12 mouse cellular contexts compared by ENCODE assay signal in genomic region chr13:44580156-44580736, GRCm38 (mm10).
DNase-seq lines count a peak whose midpoint lies in the region; ATAC-seq lines count a peak whose summit lies in the region.
"Had no signal": no experiment of that assay in that cellular context is flagged by ENCODE, and none has a peak within 500 bp of the region (broad histone marks: within the 10 kb centered on the region; RNA-seq: fewer than 3 reads in every experiment).

No protein-coding gene starts in this region.

- H3K4me2 ChIP-seq in heart, embryonic 16.5 days (ENCODE audit: low read depth, low read length): peak overlapping the region; percentile 44
- H3K4me2 ChIP-seq in embryonic facial prominence, embryonic 14.5 days (ENCODE audit: low read depth, low read length): peak overlapping the region; percentile 23
- H3K4me2 ChIP-seq in liver, embryonic 15.5 days: 0 out of 2 replicates have a peak overlapping the region, but pooled peaks have one; percentile 2
- no peak overlapping the region for H3K4me2 ChIP-seq in neural tube, embryonic 15.5 days

- 45% methylated on average over 15 of the region's 15 CpGs for WGBS in heart, embryonic 16.5 days
- 30% methylated on average over 15 of the region's 15 CpGs for WGBS in embryonic facial prominence, embryonic 14.5 days
- 42% methylated on average over 15 of the region's 15 CpGs for WGBS in liver, embryonic 15.5 days (ENCODE audit: insufficient replicate concordance)
- 55% methylated on average over 15 of the region's 15 CpGs for WGBS in neural tube, embryonic 15.5 days

- no peak for ATAC-seq in heart, embryonic 16.5 days (replicated peaks; ENCODE audit: extremely low read depth, insufficient read depth, low FRiP score)
- ATAC-seq in embryonic facial prominence, embryonic 14.5 days (ENCODE audit: low read depth): peak; percentile 83
- ATAC-seq in liver, embryonic 15.5 days (ENCODE audit: insufficient read depth): no peak
- ATAC-seq in neural tube, embryonic 15.5 days (ENCODE audit: low FRiP score): no peak
- ATAC-seq: hindbrain, embryonic 16.5 days had no signal

- no peak overlapping the region for H3K9ac ChIP-seq in heart, embryonic 16.5 days (ENCODE audit: low read length)
- H3K9ac ChIP-seq in embryonic facial prominence, embryonic 14.5 days (ENCODE audit: low read depth, low read length): no peak overlapping the region
- H3K9ac ChIP-seq in liver, embryonic 15.5 days: no peak overlapping the region
- no peak overlapping the region for H3K9ac ChIP-seq in neural tube, embryonic 15.5 days (replicated peaks)

- peaks cover 5% of the 10 kb centered on the region for H3K9me3 ChIP-seq in heart, embryonic 16.5 days (replicated peaks; ENCODE audit: control insufficient read depth, low read length)
- peaks cover 9% of the 10 kb centered on the region for H3K9me3 ChIP-seq in embryonic facial prominence, embryonic 14.5 days (ENCODE audit: control insufficient read depth, low read length)
- H3K9me3 ChIP-seq in liver, embryonic 15.5 days (replicated peaks): no peaks in the 10 kb centered on the region
- no peaks in the 10 kb centered on the region for H3K9me3 ChIP-seq in neural tube, embryonic 15.5 days (replicated peaks)

- H3K36me3 ChIP-seq in heart, embryonic 16.5 days (ENCODE audit: control insufficient read depth, insufficient read depth): no peaks in the 10 kb centered on the region
- H3K36me3 ChIP-seq in embryonic facial prominence, embryonic 14.5 days (ENCODE audit: control insufficient read depth, insufficient read depth, low read length): no peaks in the 10 kb centered on the region
- no peaks in the 10 kb centered on the region for H3K36me3 ChIP-seq in liver, embryonic 15.5 days (replicated peaks)
- H3K36me3 ChIP-seq in neural tube, embryonic 15.5 days: no peaks in the 10 kb centered on the region

- peaks cover 21% of the 10 kb centered on the region for H3K4me1 ChIP-seq in heart, embryonic 16.5 days (ENCODE audit: control insufficient read depth, insufficient read depth, low read length)
- peaks cover 30% of the 10 kb centered on the region for H3K4me1 ChIP-seq in embryonic facial prominence, embryonic 14.5 days (ENCODE audit: control insufficient read depth, insufficient read depth, low read length)
- H3K4me1 ChIP-seq in liver, embryonic 15.5 days (replicated peaks): peaks cover 9% of the 10 kb centered on the region
- peaks cover 20% of the 10 kb centered on the region for H3K4me1 ChIP-seq in neural tube, embryonic 15.5 days

- H3K4me3 ChIP-seq in heart, embryonic 16.5 days (ENCODE audit: low read length): no peak overlapping the region; the same call in 1 of the 2 replicates
- H3K4me3 ChIP-seq in embryonic facial prominence, embryonic 14.5 days (ENCODE audit: low read depth, low read length): no peak overlapping the region
- no peak overlapping the region for H3K4me3 ChIP-seq in liver, embryonic 15.5 days (replicated peaks)
- H3K4me3 ChIP-seq in neural tube, embryonic 15.5 days (replicated peaks): no peak overlapping the region

- no peaks in the 10 kb centered on the region for H3K27me3 ChIP-seq in heart, embryonic 16.5 days (ENCODE audit: control insufficient read depth, insufficient read depth, low read length)
- no peaks in the 10 kb centered on the region for H3K27me3 ChIP-seq in embryonic facial prominence, embryonic 14.5 days (replicated peaks; ENCODE audit: control insufficient read depth, insufficient read depth, low read length)
- H3K27me3 ChIP-seq in liver, embryonic 15.5 days: peaks cover 16% of the 10 kb centered on the region; the same call in 1 of the 2 replicates
- no peaks in the 10 kb centered on the region for H3K27me3 ChIP-seq in neural tube, embryonic 15.5 days (replicated peaks)

- no peak for DNase-seq in heart, adult 9 months (ENCODE audit: low spot score in 2 of 2)
- DNase-seq in MN1 (ENCODE audit: low spot score): peak; percentile 8
- peak; percentile 79 for DNase-seq in embryonic facial prominence, embryonic 14.5 days (ENCODE audit: low spot score)
- DNase-seq in embryo, embryonic 10.5 days (ENCODE audit: low spot score): no peak
- DNase-seq: adrenal gland, postnatal 14 days; cerebellum, adult 18-20 months; gastrocnemius, postnatal 25 days had no signal

- peak overlapping the region; percentile 49 for H3K27ac ChIP-seq in heart, embryonic 16.5 days (ENCODE audit: low read length)
- no peak overlapping the region for H3K27ac ChIP-seq in embryonic facial prominence, embryonic 14.5 days (replicated peaks; ENCODE audit: low read depth, low read length)
- no peak overlapping the region for H3K27ac ChIP-seq in liver, embryonic 15.5 days (replicated peaks)
- H3K27ac ChIP-seq in neural tube, embryonic 15.5 days (replicated peaks): no peak overlapping the region
- H3K27ac ChIP-seq: kidney, postnatal 0 days had no signal

Comparison
In these comparisons a context has a peak if more than half of its experiments do, and no peak if none do; other contexts are left out.
1. DNase-seq: peak in MN1 (single experiment) and embryonic facial prominence, embryonic 14.5 days (single experiment); none in heart, adult 9 months (0 of 2) and embryo, embryonic 10.5 days (single experiment).